Mouse (Mus musculus) bone marrow macrophage, adult 2 months (primary cell): ENCODE data around the gene Stmn3.

Experiments used
- CTCF ChIP-seq: IDR thresholded peaks from 2 replicates; pipeline ENCODE4 v1.5.1; 2012; ENCODE audit warnings: low read depth, mild to moderate bottlenecking, low read length, moderate library complexity
- POLR2A ChIP-seq: IDR thresholded peaks from 2 replicates; pipeline ENCODE4 v1.6.1; 2012; ENCODE audit warnings: mild to moderate bottlenecking, low read depth, low read length, borderline replicate concordance

DNA sequence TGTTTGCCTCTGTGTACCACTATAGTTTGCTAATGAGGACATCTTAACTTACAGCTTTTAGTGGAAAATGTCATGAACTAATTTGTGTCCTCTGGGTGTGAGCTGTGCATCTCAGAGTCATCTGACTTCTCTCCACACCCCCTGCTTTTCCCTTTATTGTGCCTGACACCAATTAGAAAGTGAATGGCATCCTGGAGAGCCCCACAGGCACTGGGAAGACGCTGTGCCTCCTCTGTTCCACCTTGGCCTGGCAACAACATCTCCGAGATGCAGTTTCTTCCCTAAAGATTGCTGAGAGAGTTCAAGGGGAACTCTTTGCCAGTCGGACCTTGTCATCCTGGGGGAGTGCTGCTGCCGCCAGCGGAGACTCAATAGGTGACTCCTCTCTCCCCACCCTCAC, 7.8 kb upstream of the Stmn3 start:
- TF ChIP-seq CTCF (no peak), POLR2A (no peak)
